Mouse (Mus musculus): ENCODE measurements around the gene Bmp6. TPM values are rescaled to one million over a fixed set of nuclear protein-coding genes. Genes with fewer than 3 reads are reported as not detected.

The Bmp6 gene
- total and polyA plus RNA-seq, 2 experiments from 2014 or later = 3.6 to 14.5 TPM

DNA sequence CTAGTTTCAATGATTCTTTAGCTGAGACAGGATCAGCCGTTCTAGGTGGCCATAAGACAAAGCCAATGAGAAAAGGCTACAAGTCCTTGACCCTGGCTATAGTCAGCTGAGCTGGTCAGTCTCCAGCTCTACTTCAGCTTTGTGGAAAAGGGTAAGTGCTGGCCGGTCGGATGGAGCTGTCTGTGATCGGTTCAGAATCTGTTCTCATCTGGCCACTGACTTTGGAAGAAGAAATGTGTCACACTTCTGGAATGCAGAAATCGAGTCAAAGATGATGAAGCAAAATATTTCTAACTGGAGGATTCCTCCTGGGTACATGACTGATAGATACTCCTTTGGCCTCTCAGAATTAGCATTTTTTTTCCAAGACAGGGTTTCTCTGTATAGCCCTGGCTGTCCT lies 77.6 kb downstream of the Bmp6 start:
- Histone ChIP-seq H3K4me3 (ENCODE audit: low read depth, low read length) (no peak overlapping the region), H3K27me3 (ENCODE audit: insufficient read depth, low read length) (no peaks in the 10 kb centered on the region), H3K4me2 (ENCODE audit: low read depth, low read length, poor library complexity, severe bottlenecking) (no peak overlapping the region), H3K4me1 (ENCODE audit: insufficient read depth, low read length) (no peaks in the 10 kb centered on the region), H3K9ac (replicated peaks; ENCODE audit: low read length, poor library complexity, severe bottlenecking) (no peak overlapping the region), H3K9me3 (ENCODE audit: low read length) (no peaks in the 10 kb centered on the region), H3K36me3 (ENCODE audit: insufficient read depth, low read length) (no peaks in the 10 kb centered on the region), H3K27ac (ENCODE audit: low read depth, low read length) (no peak overlapping the region)
- DNase-seq (ENCODE audit: low spot score) (no peak), ATAC-seq (ENCODE audit: low FRiP score) (no peak)
- TF ChIP-seq CTCF (IDR thresholded peaks at IDR 0.05) = no peak
- 84% methylated on average over 5 of the region's 5 CpGs for WGBS

- DNase-seq (ENCODE audit: low spot score) = no peak
- H3K27ac ChIP-seq (ENCODE audit: low read depth, low read length) = no peak overlapping the region
- H3K9me3 ChIP-seq (ENCODE audit: low read length) = no peaks in the 10 kb centered on the region
- H3K27me3 ChIP-seq (ENCODE audit: insufficient read depth, low read length) = no peaks in the 10 kb centered on the region
- ATAC-seq (ENCODE audit: low FRiP score) = no peak
- 33% methylated on average over 6 of the region's 6 CpGs for WGBS
- H3K9ac ChIP-seq (replicated peaks; ENCODE audit: low read length, poor library complexity, severe bottlenecking) = no peak overlapping the region
- H3K36me3 ChIP-seq (ENCODE audit: insufficient read depth, low read length) = no peaks in the 10 kb centered on the region
- no peak overlapping the region for H3K4me3 ChIP-seq (ENCODE audit: low read depth, low read length)
- H3K4me1 ChIP-seq (ENCODE audit: insufficient read depth, low read length) = no peaks in the 10 kb centered on the region
- no peak overlapping the region for H3K4me2 ChIP-seq (ENCODE audit: low read depth, low read length, poor library complexity, severe bottlenecking)
- no peak for TF ChIP-seq CTCF (IDR thresholded peaks at IDR 0.05)
These were observed 80.4 kb downstream of the Bmp6 start for GRCm38 (mm10) chr13:38425294-38425693.

DNA sequence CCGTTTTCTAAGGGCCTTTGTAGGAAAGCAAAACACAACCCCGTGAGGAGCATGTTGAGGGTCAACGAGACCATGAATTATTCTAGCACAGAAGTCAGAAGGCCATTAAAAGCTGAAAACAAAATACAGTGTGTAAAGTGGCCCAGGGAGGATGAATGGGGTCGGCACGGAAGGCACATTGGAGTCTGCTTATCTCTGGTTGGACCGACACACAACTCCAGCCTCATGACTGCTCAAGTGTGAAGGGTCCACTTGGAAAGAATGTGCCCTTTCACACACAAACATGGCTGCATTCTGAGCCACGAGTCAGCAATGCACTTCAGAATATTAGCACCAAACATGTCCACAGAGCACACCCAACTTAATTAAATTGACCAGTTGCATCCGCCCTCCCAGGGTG lies 84.8 kb downstream of the Bmp6 start:
- Histone ChIP-seq H3K4me3 (ENCODE audit: low read depth, low read length) (no peak overlapping the region), H3K9ac (replicated peaks; ENCODE audit: low read length, poor library complexity, severe bottlenecking) (no peak overlapping the region), H3K4me2 (ENCODE audit: low read depth, low read length, poor library complexity, severe bottlenecking) (no peak overlapping the region), H3K27me3 (ENCODE audit: insufficient read depth, low read length) (no peaks in the 10 kb centered on the region), H3K27ac (ENCODE audit: low read depth, low read length) (no peak overlapping the region), H3K9me3 (ENCODE audit: low read length) (no peaks in the 10 kb centered on the region), H3K36me3 (ENCODE audit: insufficient read depth, low read length) (no peaks in the 10 kb centered on the region), H3K4me1 (ENCODE audit: insufficient read depth, low read length) (no peaks in the 10 kb centered on the region)
- TF ChIP-seq CTCF (IDR thresholded peaks at IDR 0.05) = no peak
- ATAC-seq (ENCODE audit: low FRiP score) (no peak), DNase-seq (ENCODE audit: low spot score) (no peak)
- 74% methylated on average over 8 of the region's 8 CpGs for WGBS

DNA sequence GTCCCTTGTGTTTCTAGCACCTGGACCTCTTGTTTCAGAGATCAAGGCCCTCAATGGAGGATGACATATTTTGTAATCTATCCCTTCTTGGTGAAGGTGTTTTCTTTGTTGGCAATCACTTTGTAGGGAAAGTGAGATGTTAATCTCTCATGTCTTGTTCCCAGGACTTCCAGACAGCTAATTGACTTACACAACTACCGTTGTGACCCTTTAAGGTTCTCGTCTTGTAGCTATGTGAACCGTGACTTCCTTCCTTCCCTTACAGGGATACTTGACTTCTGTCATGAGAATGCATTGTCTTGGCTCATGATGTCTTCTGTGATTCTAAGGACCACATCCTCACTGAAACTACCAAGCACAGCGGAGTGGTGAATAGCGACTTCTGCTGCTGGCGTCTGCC lies 85.2 kb downstream of the Bmp6 start:
- Histone ChIP-seq H3K9me3 (ENCODE audit: low read length) (no peaks in the 10 kb centered on the region), H3K4me1 (ENCODE audit: insufficient read depth, low read length) (no peaks in the 10 kb centered on the region), H3K9ac (replicated peaks; ENCODE audit: low read length, poor library complexity, severe bottlenecking) (no peak overlapping the region), H3K4me3 (ENCODE audit: low read depth, low read length) (no peak overlapping the region), H3K4me2 (ENCODE audit: low read depth, low read length, poor library complexity, severe bottlenecking) (no peak overlapping the region), H3K27ac (ENCODE audit: low read depth, low read length) (no peak overlapping the region), H3K27me3 (ENCODE audit: insufficient read depth, low read length) (no peaks in the 10 kb centered on the region), H3K36me3 (ENCODE audit: insufficient read depth, low read length) (no peaks in the 10 kb centered on the region)
- no peak for ATAC-seq (ENCODE audit: low FRiP score)
- WGBS = 72% methylated on average over 6 of the region's 6 CpGs
- no peak for DNase-seq (ENCODE audit: low spot score)
- no peak for TF ChIP-seq CTCF (IDR thresholded peaks at IDR 0.05)

DNA sequence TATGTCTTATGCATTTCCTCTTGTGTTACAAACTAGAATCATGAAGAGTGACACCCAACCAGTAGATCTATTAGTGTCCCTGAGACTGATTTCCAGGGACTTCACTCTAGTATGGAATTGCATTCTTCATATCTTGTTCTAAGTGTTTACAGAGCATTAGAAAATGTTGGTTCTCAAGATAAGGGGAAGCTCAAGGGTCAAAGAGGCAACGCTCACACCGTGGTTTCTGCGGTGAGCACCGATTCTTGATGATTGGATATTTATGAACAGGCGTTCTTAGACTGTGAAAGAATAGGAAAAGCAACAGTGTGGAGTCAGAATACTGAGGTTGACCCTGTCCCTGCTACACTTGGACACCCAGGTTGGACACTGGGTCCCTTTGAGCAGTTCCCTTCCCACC lies 89.9 kb downstream of the Bmp6 start:
- Histone ChIP-seq H3K9me3 (ENCODE audit: low read length) (no peaks in the 10 kb centered on the region), H3K27me3 (ENCODE audit: insufficient read depth, low read length) (no peaks in the 10 kb centered on the region), H3K27ac (ENCODE audit: low read depth, low read length) (no peak overlapping the region), H3K4me1 (ENCODE audit: insufficient read depth, low read length) (no peaks in the 10 kb centered on the region), H3K4me3 (ENCODE audit: low read depth, low read length) (no peak overlapping the region), H3K9ac (replicated peaks; ENCODE audit: low read length, poor library complexity, severe bottlenecking) (no peak overlapping the region), H3K36me3 (ENCODE audit: insufficient read depth, low read length) (no peaks in the 10 kb centered on the region), H3K4me2 (ENCODE audit: low read depth, low read length, poor library complexity, severe bottlenecking) (no peak overlapping the region)
- no peak for TF ChIP-seq CTCF (IDR thresholded peaks at IDR 0.05)
- WGBS = 99% methylated on average over 5 of the region's 5 CpGs
- DNase-seq (ENCODE audit: low spot score) (no peak), ATAC-seq (ENCODE audit: low FRiP score) (no peak)

DNA sequence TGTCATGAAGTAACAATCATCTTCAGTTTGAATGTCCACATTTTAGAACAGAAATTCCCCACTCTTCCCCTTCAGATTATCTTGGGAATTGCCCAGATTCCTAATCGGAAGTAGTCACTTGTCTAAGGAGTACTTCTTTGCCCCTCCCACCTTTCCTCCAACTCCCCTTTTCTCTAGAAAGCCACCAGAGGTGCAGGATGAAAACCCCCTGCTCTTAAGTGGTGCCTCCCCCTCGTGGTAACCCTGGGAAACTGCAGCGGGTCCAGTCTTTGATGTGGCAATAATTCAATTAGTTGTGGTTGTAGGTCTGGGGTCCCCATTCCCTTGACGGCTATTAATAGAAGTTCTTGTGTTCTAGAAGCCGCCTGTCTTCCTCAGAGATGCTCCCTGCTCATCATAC lies 93.0 kb downstream of the Bmp6 start:
- Histone ChIP-seq H3K4me2 (ENCODE audit: low read depth, low read length, poor library complexity, severe bottlenecking) (no peak overlapping the region), H3K4me3 (ENCODE audit: low read depth, low read length) (no peak overlapping the region), H3K27ac (ENCODE audit: low read depth, low read length) (no peak overlapping the region), H3K4me1 (ENCODE audit: insufficient read depth, low read length) (no peaks in the 10 kb centered on the region), H3K9me3 (ENCODE audit: low read length) (no peaks in the 10 kb centered on the region), H3K36me3 (ENCODE audit: insufficient read depth, low read length) (no peaks in the 10 kb centered on the region), H3K9ac (replicated peaks; ENCODE audit: low read length, poor library complexity, severe bottlenecking) (no peak overlapping the region), H3K27me3 (ENCODE audit: insufficient read depth, low read length) (no peaks in the 10 kb centered on the region)
- peak; percentile 51 for TF ChIP-seq CTCF (IDR thresholded peaks at IDR 0.05)
- WGBS = 25% methylated on average over 5 of the region's 5 CpGs
- DNase-seq (ENCODE audit: low spot score) (peak; percentile 5), ATAC-seq (ENCODE audit: low FRiP score) (no peak)
